Mouse (Mus musculus) kidney, adult 2 months (tissue): Measurements from ENCODE around the gene Myo3a. TPM values are rescaled to one million over a fixed set of nuclear protein-coding genes. Genes with fewer than 3 reads are reported as not detected.

Experiments used
- DNase-seq: peaks from one replicate; pipeline ENCODE4 v3.0.0; 2021
- H3K27ac ChIP-seq: fragments of 200-500 bp; 2 replicates; pipeline ENCODE4 v1.5.1; 2012; ENCODE audit warnings: low read depth, low read length, control low read depth, inconsistent platforms; ENCODE audit not compliant: insufficient read depth
- H3K27me3 ChIP-seq: fragments of 200-500 bp; replicated peaks from 2 replicates; pipeline ENCODE4 v1.6.1; 2012; ENCODE audit warnings: mild to moderate bottlenecking, moderate library complexity, low read length, inconsistent platforms; ENCODE audit not compliant: control insufficient read depth, insufficient read depth
- H3K36me3 ChIP-seq: fragments of 200-500 bp; 2 replicates; pipeline ENCODE4 v1.6.1; 2012; ENCODE audit warnings: mild to moderate bottlenecking, moderate library complexity, low read length, inconsistent platforms; ENCODE audit not compliant: control insufficient read depth, insufficient read depth
- H3K4me1 ChIP-seq: fragments of 200-500 bp; 2 replicates; pipeline ENCODE4 v1.6.1; 2011; ENCODE audit warnings: low read length; ENCODE audit not compliant: control insufficient read depth, insufficient read depth
- H3K4me3 ChIP-seq: fragments of 200-500 bp; 2 replicates; pipeline ENCODE4 v1.5.1; 2011; ENCODE audit warnings: mild to moderate bottlenecking, low read depth, low read length, control low read depth; ENCODE audit not compliant: insufficient read depth
- CTCF ChIP-seq: fragments of 200-500 bp; conservative IDR thresholded peaks from 2 replicates; pipeline ENCODE4 v1.5.1; 2011; ENCODE audit warnings: low read depth, mild to moderate bottlenecking, control low read depth, low read length, moderate library complexity, mixed read lengths; ENCODE audit not compliant: insufficient read depth, insufficient read length
- POLR2A ChIP-seq: fragments of 200-500 bp; IDR thresholded peaks from one replicate; pipeline ENCODE4 v1.6.1; 2011; ENCODE audit warnings: low read depth, low read length, control low read depth
- WGBS: fragments of 180-500 bp; shearing (Covaris S2); methylation state at CpG from one replicate; pipeline ENCODE4 v1.1.7; 2018; 5-methylcytosine and 5-hydroxymethylcytosine counted together
- polyA plus RNA-seq: library from polyadenylated mRNA; depleted of rRNA; stranded (reverse); fragments of >200 nt; gene quantifications from 2 replicates; pipeline ENCODE4 v1.2.3, GENCODE M21; 2012

Gene Myo3a
- polyA plus RNA-seq, 1 experiment, result 0.03 TPM

DNA sequence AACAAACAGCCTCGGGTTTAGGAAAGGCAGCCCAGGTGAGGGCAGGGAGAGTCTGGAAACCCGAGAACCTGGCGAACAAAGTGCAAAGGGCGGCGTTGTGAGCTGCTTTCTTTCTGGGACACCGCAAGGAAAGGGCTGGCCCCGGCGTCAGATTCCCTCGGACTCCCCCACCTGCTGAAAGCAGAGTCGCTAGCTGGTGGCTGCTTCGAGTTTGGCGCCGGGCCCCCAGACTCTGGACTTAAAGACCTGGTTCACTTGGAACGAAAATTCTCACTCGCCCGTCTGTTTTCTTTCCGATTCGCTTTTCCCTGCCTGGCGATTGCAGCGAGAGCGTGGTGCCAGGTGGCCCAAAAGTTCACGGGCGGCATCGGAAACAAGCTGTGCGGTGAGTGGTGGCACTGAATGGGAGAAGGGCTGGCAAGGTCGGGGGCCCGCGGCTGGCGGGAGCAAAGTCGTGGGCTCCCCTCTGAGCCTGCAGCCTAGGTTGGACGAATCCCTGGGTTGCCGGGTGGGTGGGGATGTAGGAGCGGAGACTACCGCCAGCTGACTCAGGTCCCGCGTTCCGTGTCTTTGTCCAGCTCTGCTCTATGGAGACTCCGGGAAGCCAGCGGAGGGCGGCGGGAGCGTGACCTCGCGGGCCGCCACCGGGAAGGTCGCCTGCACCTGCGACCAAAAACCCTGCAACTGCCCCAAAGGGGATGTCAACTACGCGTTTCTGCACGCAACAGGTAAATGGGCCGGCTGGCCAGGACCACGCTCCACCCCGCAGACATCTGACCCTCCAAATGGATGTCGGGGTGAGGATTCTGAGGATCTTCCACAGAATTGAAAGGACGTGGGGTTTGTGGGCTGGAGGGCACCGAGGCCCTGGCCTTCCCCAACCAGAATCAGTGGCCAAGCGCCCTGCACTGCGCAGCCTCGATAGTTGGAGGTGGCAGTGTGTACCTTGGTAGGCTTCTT lies 396.1 kb downstream of the Myo3a start:
- peaks cover 3% of the 10 kb centered on the region; the same call in 1 of the 2 replicates for H3K27me3 ChIP-seq
- WGBS, result 1% methylated on average over 60 of the region's 60 CpGs
- peak; percentile 44 for DNase-seq
- no peak overlapping the region; the same call in 1 of the 2 replicates for H3K4me3 ChIP-seq
- no peak overlapping the region for H3K27ac ChIP-seq
- TF ChIP-seq POLR2A (no peak), CTCF (no peak)
- 0 out of 2 replicates have a peak, but pooled peaks cover 3% of the 10 kb centered on the region for H3K4me1 ChIP-seq
- no peaks in the 10 kb centered on the region for H3K36me3 ChIP-seq

DNA sequence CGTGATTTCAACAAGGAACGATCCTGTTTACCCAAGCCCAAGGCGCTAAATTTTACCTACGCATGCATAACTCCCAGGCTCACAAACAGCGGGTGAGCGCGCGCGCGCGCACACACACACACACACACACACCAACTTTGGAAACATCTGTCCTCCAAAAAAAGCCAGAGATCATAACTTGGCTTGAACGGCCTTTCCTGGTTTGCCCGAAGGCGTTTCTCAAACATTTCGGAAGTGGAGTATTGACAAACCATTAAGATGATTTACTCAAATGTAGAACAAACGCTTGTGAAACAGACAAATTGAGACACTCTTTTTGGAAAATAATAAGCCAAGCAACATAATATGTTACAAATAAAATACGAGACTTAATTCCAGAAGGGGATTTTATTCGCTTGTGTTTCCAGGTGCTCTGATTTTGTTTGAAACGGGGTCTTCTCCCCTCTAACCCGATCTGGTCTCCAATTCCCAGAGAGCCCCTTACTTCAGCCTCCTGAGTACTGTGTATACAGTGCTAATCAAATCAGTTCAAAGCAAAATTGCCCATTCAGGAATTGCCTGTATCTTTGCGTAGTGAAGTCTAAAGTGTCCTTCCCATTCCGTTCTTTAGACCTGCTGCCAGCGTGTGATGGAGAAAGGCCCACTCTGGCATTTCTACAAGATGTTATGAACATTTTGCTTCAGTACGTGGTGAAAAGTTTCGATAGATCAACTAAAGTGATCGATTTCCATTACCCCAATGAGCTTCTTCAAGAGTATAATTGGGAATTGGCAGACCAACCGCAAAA lies 397.1 kb downstream of the Myo3a start:
- H3K4me1 ChIP-seq, result 0 out of 2 replicates have a peak, but pooled peaks cover 3% of the 10 kb centered on the region
- no peaks in the 10 kb centered on the region for H3K36me3 ChIP-seq
- no peak overlapping the region for H3K4me3 ChIP-seq
- no peak overlapping the region for H3K27ac ChIP-seq
- no peak for DNase-seq
- peaks cover 3% of the 10 kb centered on the region; the same call in 1 of the 2 replicates for H3K27me3 ChIP-seq
- 5% methylated on average over 27 of the region's 27 CpGs for WGBS
- TF ChIP-seq POLR2A (no peak), CTCF (no peak)

DNA sequence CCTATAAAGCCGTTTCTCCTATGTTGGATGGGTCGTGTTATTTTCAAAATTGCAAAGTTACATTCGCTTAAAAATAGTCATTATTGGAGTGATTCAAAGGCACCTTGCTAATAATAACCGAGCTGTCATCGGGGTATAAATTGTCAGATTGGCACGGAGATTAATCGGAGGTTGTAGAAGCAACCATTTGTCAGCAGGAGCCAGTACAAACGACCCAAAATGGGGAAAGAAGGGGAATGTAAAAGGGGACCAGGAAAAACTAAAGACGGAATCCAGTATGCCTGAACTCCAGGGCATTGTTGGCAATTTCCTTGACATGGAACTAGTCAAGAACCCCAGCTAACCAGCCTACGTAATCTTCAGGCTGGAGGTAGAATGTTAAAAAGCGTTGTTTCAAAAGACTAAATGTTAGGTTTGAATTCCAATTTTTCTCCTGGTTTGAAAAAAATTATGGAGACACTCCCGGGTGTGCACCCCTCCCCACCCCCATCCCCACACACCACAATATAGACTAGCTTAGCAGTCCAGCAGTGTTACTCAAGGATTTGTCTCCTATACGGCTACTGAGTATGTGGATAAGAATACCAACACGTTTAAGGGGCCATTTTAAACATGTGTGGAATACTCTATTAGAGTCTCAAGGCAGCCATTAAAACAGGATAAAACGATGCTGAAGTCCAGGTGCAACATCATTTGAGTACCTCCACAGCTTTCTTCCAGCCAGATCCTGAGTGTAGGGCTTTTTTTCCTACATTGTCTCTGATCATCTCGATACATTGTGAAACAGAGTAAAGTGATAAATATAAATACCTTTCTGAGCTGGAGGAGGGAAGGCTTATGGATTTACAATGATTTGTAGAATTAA lies 398.0 kb downstream of the Myo3a start:
- Histone ChIP-seq H3K27me3 (peaks cover 3% of the 10 kb centered on the region; the same call in 1 of the 2 replicates), H3K27ac (no peak overlapping the region), H3K4me3 (no peak overlapping the region), H3K36me3 (no peaks in the 10 kb centered on the region), H3K4me1 (0 out of 2 replicates have a peak, but pooled peaks cover 3% of the 10 kb centered on the region)
- TF ChIP-seq CTCF (no peak), POLR2A (no peak)
- DNase-seq, result no peak
- WGBS, result 10% methylated on average over 16 of the region's 16 CpGs

DNA sequence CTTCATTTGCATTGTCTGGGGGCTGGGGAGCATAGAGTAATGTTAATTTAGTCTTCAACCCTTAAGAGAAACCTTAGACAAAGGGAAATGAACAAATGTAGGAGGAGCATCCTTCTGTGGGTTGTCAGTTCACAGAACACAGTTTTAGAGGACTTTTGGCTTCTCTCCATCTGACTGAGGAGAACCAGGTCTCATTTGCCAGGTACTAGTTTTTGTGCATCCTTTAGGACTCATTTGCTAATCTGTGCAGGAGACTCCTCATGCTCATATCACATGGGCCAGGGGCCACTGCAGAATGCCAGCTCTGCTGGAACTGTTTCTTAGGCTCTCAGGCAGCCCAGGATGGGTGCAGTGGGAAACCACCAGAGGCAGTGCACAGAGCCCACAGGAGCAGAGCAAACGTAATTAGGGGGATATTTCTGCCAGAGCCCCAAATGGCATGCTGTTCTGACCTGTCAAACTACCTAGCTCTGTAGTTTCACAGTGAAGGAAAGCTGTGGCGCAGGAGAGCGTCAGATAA lies 399.9 kb downstream of the Myo3a start:
- TF ChIP-seq POLR2A (no peak), CTCF (no peak)
- H3K4me3 ChIP-seq, result no peak overlapping the region
- H3K27ac ChIP-seq, result no peak overlapping the region
- no peak for DNase-seq
- WGBS, result 21% methylated on average over 3 of the region's 3 CpGs
- peaks cover 3% of the 10 kb centered on the region; the same call in 1 of the 2 replicates for H3K27me3 ChIP-seq
- H3K4me1 ChIP-seq, result 0 out of 2 replicates have a peak, but pooled peaks cover 3% of the 10 kb centered on the region
- no peaks in the 10 kb centered on the region for H3K36me3 ChIP-seq

DNA sequence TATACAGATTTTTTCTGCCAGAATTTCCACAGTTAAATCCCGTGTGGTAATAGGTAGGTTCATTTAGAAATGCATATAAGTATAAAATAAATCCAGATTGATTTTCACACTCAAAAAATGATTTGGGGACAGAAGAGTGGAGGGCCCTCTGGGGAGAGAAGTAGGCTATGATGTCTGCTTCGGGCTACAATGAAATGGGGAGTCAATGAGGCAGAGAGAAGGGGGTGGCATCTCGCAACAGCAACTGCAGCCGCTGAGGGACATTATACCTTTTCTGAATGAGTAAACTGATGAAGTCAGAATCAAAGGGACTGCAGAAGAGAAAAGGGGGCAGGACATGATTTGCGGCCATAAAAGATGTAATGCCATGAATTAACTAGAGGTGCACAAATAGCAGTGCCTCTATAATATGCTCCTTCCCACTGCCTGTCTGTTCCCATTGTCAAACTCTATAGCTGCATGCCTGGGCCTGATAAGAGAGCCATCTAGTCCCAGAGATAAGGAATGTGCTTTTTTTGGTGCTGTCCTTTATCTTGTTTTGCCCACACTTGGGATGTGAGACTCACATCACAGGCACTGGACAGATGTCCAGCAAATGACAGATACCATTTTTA lies 400.6 kb downstream of the Myo3a start:
- no peak for DNase-seq
- TF ChIP-seq POLR2A, result no peak
- no peak for TF ChIP-seq CTCF
- no peak overlapping the region for H3K4me3 ChIP-seq
- 0 out of 2 replicates have a peak, but pooled peaks cover 3% of the 10 kb centered on the region for H3K4me1 ChIP-seq
- peaks cover 2% of the 10 kb centered on the region for H3K27me3 ChIP-seq
- 19% methylated on average over 5 of the region's 5 CpGs for WGBS
- H3K27ac ChIP-seq, result no peak overlapping the region
- no peaks in the 10 kb centered on the region for H3K36me3 ChIP-seq

DNA sequence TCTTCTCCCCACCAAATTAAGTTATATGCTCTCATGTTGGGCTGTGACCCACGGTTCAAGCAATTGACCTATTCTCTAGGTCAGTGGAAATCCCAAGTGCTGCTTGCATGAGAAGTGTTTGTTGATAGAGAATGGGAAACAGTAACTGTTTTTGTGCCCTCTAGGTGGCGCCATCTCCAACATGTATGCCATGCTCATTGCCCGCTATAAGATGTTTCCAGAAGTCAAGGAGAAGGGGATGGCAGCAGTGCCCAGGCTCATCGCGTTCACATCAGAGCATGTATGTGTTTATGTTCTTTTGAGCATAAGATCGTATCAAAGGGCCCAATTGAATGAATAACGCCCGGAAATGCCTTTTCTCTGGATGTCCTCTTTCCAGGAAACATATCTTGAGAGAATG lies 407.5 kb downstream of the Myo3a start:
- 44% methylated on average over 8 of the region's 8 CpGs for WGBS
- DNase-seq, result no peak
- TF ChIP-seq POLR2A, result no peak
- TF ChIP-seq CTCF, result peak; percentile 54

More for the DNA sequence above, 407.5 kb downstream of the Myo3a start:
- Histone ChIP-seq H3K36me3 (no peaks in the 10 kb centered on the region), H3K27ac (no peak overlapping the region), H3K4me1 (no peaks in the 10 kb centered on the region), H3K27me3 (no peaks in the 10 kb centered on the region; the same call in 1 of the 2 replicates), H3K4me3 (no peak overlapping the region)
